Mouse (Mus musculus): ENCODE results near the gene Lgals9.
A peak's percentile ranks its signal among the peaks of the same experiment; 100 is the strongest.

The Lgals9 gene

DNA sequence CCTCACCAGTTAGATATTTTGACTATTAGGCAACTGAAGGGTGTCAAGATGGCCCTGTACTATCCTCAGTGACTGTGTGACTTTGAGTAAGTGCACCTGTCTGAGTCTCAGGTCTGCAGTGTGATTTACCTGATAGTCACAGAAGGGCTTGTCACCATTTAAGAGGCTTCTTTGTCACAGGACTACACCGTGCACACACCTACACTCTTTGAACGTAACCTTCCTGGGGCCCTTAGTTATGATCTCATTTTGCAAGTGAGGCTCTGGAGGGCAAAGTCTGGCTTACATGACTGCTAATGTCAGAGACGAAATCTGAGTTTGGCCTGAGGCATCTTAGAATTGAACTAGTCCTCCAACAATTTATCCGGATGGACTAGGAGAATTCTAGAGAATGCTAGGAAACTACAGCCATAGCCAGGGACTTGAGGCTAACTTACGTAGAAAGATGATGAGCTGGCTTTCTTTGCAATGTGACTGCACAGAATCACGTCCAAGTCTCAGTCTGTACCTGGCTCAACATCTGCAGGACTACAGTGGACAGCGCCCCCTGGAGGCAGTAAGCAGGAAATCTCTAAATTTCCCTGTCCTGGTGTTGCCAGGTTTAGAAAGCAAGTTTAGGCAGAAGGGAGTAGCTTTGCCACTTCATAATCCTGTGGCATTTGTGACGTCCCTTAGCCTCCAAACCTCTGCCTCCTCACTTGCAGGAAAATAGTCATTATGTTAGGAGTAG is 61.9 kb downstream of the Lgals9 start:
- peak in 1 of 2 experiments; percentile 34 for DNase-seq (ENCODE audit: low spot score in 2 of 2)

DNA sequence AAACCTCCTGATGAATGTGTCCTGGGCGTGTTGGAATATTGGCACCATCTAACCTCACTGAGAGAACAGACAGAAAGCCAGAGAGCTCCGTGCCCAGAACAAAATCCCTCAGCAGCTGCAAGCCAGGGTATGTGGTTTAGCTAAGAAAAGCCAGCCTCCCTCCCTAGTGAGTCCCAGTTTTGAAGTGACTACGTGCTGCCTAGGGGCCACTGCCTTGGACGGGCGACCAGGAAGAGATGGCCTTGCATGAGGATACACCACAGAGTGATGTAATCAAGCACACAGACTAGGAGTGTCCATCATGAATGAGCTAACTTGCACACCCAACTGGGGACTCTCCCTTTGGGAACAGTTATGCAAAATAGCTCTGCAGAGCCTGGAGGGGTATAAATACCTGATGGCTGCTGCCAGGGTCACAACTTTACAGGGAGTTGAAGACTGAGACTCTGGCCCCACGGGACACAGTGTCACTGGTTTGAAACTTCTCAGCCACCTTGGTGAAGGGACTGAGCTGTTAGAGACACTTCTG is 64.3 kb downstream of the Lgals9 start, which contains the start of gene Nos2:
Nos2 (plus strand) TSS at position 377 of the 529 bp plus-strand sequence.
- no peak for DNase-seq (ENCODE audit: low spot score in 2 of 2)

DNA sequence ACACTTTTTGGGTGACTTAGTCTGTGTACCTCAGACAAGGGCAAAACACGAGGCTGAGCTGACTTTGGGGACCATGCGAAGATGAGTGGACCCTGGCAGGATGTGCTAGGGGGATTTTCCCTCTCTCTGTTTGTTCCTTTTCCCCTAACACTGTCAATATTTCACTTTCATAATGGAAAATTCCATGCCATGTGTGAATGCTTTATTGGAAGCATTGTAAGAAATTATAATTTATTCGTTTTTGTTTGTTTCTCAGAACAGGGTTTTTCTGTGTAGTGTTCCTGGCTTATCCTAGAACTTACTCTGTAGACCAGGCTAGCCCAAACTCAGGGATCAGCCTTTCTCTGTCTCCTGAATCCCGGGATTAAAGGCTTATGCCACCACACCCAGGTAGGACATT is 65.0 kb downstream of the Lgals9 start:
- no peak for DNase-seq (ENCODE audit: low spot score in 2 of 2)

DNA sequence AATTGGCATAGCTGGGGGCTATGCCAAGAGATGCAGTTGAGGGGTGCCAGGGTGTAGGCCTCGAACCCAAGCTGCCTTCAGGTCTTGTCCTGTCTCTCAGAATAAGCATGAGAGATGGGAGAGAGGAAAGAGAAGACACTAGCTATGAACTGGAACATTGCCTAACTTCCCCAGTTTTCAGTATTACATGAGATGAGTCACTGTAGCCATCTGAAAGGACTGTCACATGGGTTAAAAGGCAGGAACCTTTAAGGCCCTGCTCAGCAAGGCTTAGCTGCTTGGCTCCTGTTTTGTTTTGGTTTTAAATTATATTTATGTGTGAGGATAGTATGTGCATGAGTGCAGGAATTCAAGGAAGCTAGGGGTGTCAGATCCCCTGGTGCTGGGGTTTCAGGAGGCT is 68.3 kb downstream of the Lgals9 start:
- DNase-seq (ENCODE audit: low spot score in 2 of 2): no peak

DNA sequence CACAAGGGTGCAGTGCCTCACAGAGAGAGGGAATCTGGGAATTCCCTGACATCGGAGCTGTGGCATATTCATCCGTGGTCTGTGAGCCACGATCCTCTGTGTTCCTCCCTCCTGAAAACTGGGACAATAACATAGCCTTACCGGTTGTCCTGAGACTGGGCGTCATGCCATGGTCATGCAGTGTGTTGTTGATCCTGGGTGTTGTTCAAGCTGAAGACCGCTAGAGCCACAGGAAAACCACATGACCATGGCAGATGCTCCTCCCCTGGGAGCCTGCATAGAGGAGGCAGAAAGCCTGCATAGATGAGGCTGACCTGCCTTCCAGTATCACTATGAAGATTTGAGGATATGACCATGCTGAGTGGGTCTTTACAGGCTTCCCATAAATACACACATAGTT is 69.3 kb downstream of the Lgals9 start:
- DNase-seq (ENCODE audit: low spot score in 2 of 2): no peak
